Mouse (Mus musculus): ENCODE measurements at regions not wholly inside any gene's neighbourhood (a gene's known extent, or its start where the extent isn't known, plus 50 kb on each side); places are given as distances from the start of the nearest gene placed in this dataset.
A peak's percentile ranks its signal among the peaks of the same experiment; 100 is the strongest.

GRCm38 (mm10) chr6:140348578-140348977, 75.3 kb upstream of the Plekha5 start:
- Histone ChIP-seq H3K27me3 (replicated peaks; ENCODE audit: control insufficient read depth, insufficient read depth, low read length) (no peaks in the 10 kb centered on the region), H3K4me1 (replicated peaks; ENCODE audit: control insufficient read depth, insufficient read depth, low read length) (no peaks in the 10 kb centered on the region), H3K27ac (ENCODE audit: low read depth) (no peak overlapping the region), H3K36me3 (ENCODE audit: control insufficient read depth, insufficient read depth, low read length) (no peaks in the 10 kb centered on the region), H3K9me3 (ENCODE audit: control insufficient read depth, low read length) (no peaks in the 10 kb centered on the region), H3K9ac (ENCODE audit: low read length) (no peak overlapping the region), H3K4me2 (ENCODE audit: low read length) (no peak overlapping the region), H3K4me3 (ENCODE audit: low read depth, low read length) (no peak overlapping the region)
- DNase-seq (ENCODE audit: low spot score): no peak
- WGBS: 92% methylated on average over 16 of the region's 16 CpGs
- no peak for ATAC-seq (replicated peaks; ENCODE audit: low FRiP score, low TSS enrichment, low read depth)

DNA sequence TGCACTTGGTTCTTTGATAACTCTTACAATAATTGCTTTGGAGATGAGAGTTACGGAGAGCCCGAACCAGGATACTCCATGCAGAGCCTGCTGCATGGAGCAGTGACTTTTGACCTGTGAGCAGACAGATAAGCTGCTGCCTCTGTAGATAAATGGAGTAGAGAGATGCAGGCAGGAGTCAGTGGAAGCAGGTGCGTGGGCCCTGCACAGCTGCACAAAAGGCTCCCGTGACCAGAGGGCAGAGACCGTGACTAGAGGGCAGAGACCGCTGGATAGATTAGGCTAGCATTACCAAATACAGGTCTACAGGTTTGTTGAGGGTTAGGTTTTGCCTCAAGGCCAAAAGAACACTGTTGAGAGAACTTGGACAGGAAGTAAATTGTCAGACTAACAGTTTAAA, 76.9 kb upstream of the Plekha5 start:
- H3K9me3 ChIP-seq (ENCODE audit: control insufficient read depth, low read length): no peaks in the 10 kb centered on the region
- WGBS: 77% methylated on average over 6 of the region's 6 CpGs
- H3K9ac ChIP-seq (ENCODE audit: low read length): no peak overlapping the region
- H3K4me2 ChIP-seq (ENCODE audit: low read length): no peak overlapping the region
- no peak overlapping the region for H3K27ac ChIP-seq (ENCODE audit: low read depth)
- H3K36me3 ChIP-seq (ENCODE audit: control insufficient read depth, insufficient read depth, low read length): no peaks in the 10 kb centered on the region
- ATAC-seq (replicated peaks; ENCODE audit: low FRiP score, low TSS enrichment, low read depth) (no peak), DNase-seq (ENCODE audit: low spot score) (no peak)
- H3K4me1 ChIP-seq (replicated peaks; ENCODE audit: control insufficient read depth, insufficient read depth, low read length): no peaks in the 10 kb centered on the region
- H3K4me3 ChIP-seq (ENCODE audit: low read depth, low read length): no peak overlapping the region
- H3K27me3 ChIP-seq (replicated peaks; ENCODE audit: control insufficient read depth, insufficient read depth, low read length): no peaks in the 10 kb centered on the region

- H3K27me3 ChIP-seq (replicated peaks; ENCODE audit: control insufficient read depth, insufficient read depth, low read length): no peaks in the 10 kb centered on the region
- ATAC-seq (replicated peaks; ENCODE audit: low FRiP score, low TSS enrichment, low read depth): no peak
- no peaks in the 10 kb centered on the region for H3K36me3 ChIP-seq (ENCODE audit: control insufficient read depth, insufficient read depth, low read length)
- DNase-seq (ENCODE audit: low spot score): no peak
- no peak overlapping the region for H3K4me2 ChIP-seq (ENCODE audit: low read length)
- H3K27ac ChIP-seq (ENCODE audit: low read depth): no peak overlapping the region
- H3K9me3 ChIP-seq (ENCODE audit: control insufficient read depth, low read length): no peaks in the 10 kb centered on the region
- no peak overlapping the region for H3K4me3 ChIP-seq (ENCODE audit: low read depth, low read length)
- no peak overlapping the region for H3K9ac ChIP-seq (ENCODE audit: low read length)
- 73% methylated on average over 11 of the region's 11 CpGs for WGBS
- H3K4me1 ChIP-seq (replicated peaks; ENCODE audit: control insufficient read depth, insufficient read depth, low read length): no peaks in the 10 kb centered on the region
Observed at GRCm38 (mm10) chr6:140343638-140344037, 80.2 kb upstream of the Plekha5 start.

DNA sequence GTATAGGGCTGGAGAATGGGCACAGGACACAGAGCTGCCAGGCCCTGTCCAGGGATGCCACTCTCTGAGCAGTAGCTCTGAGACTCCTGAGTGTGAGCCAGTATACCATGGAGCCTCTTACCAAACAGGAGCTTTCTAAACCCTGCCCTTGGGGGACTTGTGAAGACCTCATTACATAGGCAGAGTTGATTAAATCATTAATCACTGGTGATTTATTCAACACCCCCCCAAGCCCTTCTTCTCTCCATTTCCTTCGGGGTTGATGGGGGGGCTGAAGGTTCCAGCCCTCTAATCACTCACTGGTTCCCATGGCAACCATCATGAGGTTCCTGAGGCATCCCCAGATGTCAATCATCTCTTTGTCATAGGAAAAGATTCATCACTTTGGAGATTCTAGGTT, 81.0 kb upstream of the Plekha5 start:
- DNase-seq (ENCODE audit: low spot score) (no peak), ATAC-seq (replicated peaks; ENCODE audit: low FRiP score, low TSS enrichment, low read depth) (no peak)
- H3K27ac ChIP-seq (ENCODE audit: low read depth): no peak overlapping the region
- no peaks in the 10 kb centered on the region for H3K9me3 ChIP-seq (ENCODE audit: control insufficient read depth, low read length)
- no peaks in the 10 kb centered on the region for H3K36me3 ChIP-seq (ENCODE audit: control insufficient read depth, insufficient read depth, low read length)
- no peak overlapping the region for H3K9ac ChIP-seq (ENCODE audit: low read length)
- no peaks in the 10 kb centered on the region for H3K27me3 ChIP-seq (replicated peaks; ENCODE audit: control insufficient read depth, insufficient read depth, low read length)
- no peak overlapping the region for H3K4me2 ChIP-seq (ENCODE audit: low read length)
- H3K4me3 ChIP-seq (ENCODE audit: low read depth, low read length): no peak overlapping the region
- peaks cover 4% of the 10 kb centered on the region for H3K4me1 ChIP-seq (replicated peaks; ENCODE audit: control insufficient read depth, insufficient read depth, low read length)
- WGBS: 79% methylated on average over 1 of the region's 1 CpGs

GRCm38 (mm10) chr6:140339731-140340130, 84.1 kb upstream of the Plekha5 start:
- peaks cover 19% of the 10 kb centered on the region for H3K4me1 ChIP-seq (replicated peaks; ENCODE audit: control insufficient read depth, insufficient read depth, low read length)
- H3K27me3 ChIP-seq (replicated peaks; ENCODE audit: control insufficient read depth, insufficient read depth, low read length): no peaks in the 10 kb centered on the region
- WGBS: 79% methylated on average over 13 of the region's 13 CpGs
- no peak overlapping the region for H3K27ac ChIP-seq (ENCODE audit: low read depth)
- ATAC-seq (replicated peaks; ENCODE audit: low FRiP score, low TSS enrichment, low read depth) (no peak), DNase-seq (ENCODE audit: low spot score) (no peak)
- no peak overlapping the region for H3K9ac ChIP-seq (ENCODE audit: low read length)
- no peaks in the 10 kb centered on the region for H3K9me3 ChIP-seq (ENCODE audit: control insufficient read depth, low read length)
- H3K4me3 ChIP-seq (ENCODE audit: low read depth, low read length): no peak overlapping the region
- no peaks in the 10 kb centered on the region for H3K36me3 ChIP-seq (ENCODE audit: control insufficient read depth, insufficient read depth, low read length)
- no peak overlapping the region for H3K4me2 ChIP-seq (ENCODE audit: low read length)

GRCm38 (mm10) chr6:140337897-140338749, 85.7 kb upstream of the Plekha5 start:
- no peak overlapping the region for H3K9ac ChIP-seq (ENCODE audit: low read length)

DNA sequence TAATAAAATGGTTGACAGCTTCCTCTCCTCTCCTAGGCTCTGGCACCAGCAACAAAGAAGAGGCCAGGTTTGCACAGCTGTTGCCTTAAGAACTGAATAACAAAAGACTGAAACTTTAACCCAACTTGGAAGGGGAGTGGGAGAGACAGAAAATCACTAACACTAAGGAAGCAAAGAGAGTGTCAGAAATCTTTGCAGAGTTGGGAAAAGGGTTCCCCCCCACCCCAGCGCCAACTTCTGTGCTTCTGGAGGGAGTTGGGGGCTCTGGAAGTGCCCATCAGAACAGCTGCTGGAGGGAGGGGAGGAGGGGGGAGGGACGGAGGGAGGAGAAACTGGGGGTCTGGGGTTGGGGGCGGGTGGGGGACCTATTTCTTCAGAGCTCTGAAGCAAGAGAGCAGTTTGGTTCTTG, 86.8 kb upstream of the Plekha5 start:
- 16% methylated on average over 3 of the region's 3 CpGs for WGBS
- peak overlapping the region; percentile 37 for H3K4me2 ChIP-seq (ENCODE audit: low read length)
- no peak for ATAC-seq (replicated peaks; ENCODE audit: low FRiP score, low TSS enrichment, low read depth)
- no peak overlapping the region for H3K4me3 ChIP-seq (ENCODE audit: low read depth, low read length)
- no peak for DNase-seq (ENCODE audit: low spot score)
- peaks cover 19% of the 10 kb centered on the region for H3K4me1 ChIP-seq (replicated peaks; ENCODE audit: control insufficient read depth, insufficient read depth, low read length)
- H3K36me3 ChIP-seq (ENCODE audit: control insufficient read depth, insufficient read depth, low read length): no peaks in the 10 kb centered on the region
- no peaks in the 10 kb centered on the region for H3K9me3 ChIP-seq (ENCODE audit: control insufficient read depth, low read length)
- H3K27me3 ChIP-seq (replicated peaks; ENCODE audit: control insufficient read depth, insufficient read depth, low read length): no peaks in the 10 kb centered on the region
- peak overlapping the region; percentile 82 for H3K27ac ChIP-seq (ENCODE audit: low read depth)
- H3K9ac ChIP-seq (ENCODE audit: low read length): no peak overlapping the region

More at GRCm38 (mm10) chr6:140337897-140338749, 85.7 kb upstream of the Plekha5 start:
- H3K27ac ChIP-seq (ENCODE audit: low read depth): peak overlapping the region; percentile 6; the same call in 1 of the 2 replicates
- H3K4me2 ChIP-seq (ENCODE audit: low read length): peak overlapping the region; percentile 37
- no peak overlapping the region for H3K4me3 ChIP-seq (ENCODE audit: low read depth, low read length)
- H3K4me1 ChIP-seq (replicated peaks; ENCODE audit: control insufficient read depth, insufficient read depth, low read length): peaks cover 19% of the 10 kb centered on the region
- no peaks in the 10 kb centered on the region for H3K36me3 ChIP-seq (ENCODE audit: control insufficient read depth, insufficient read depth, low read length)
- ATAC-seq (replicated peaks; ENCODE audit: low FRiP score, low TSS enrichment, low read depth): no peak
- no peaks in the 10 kb centered on the region for H3K27me3 ChIP-seq (replicated peaks; ENCODE audit: control insufficient read depth, insufficient read depth, low read length)
- no peak for DNase-seq (ENCODE audit: low spot score)
- 63% methylated on average over 19 of the region's 19 CpGs for WGBS
- no peaks in the 10 kb centered on the region for H3K9me3 ChIP-seq (ENCODE audit: control insufficient read depth, low read length)

GRCm38 (mm10) chr6:140336414-140336941, 87.4 kb upstream of the Plekha5 start:
- Histone ChIP-seq H3K27ac (ENCODE audit: low read depth) (peak overlapping the region; percentile 82), H3K4me2 (ENCODE audit: low read length) (peak overlapping the region; percentile 37), H3K4me3 (ENCODE audit: low read depth, low read length) (no peak overlapping the region), H3K36me3 (ENCODE audit: control insufficient read depth, insufficient read depth, low read length) (no peaks in the 10 kb centered on the region), H3K9ac (ENCODE audit: low read length) (no peak overlapping the region; the same call in 1 of the 2 replicates), H3K27me3 (replicated peaks; ENCODE audit: control insufficient read depth, insufficient read depth, low read length) (no peaks in the 10 kb centered on the region), H3K4me1 (replicated peaks; ENCODE audit: control insufficient read depth, insufficient read depth, low read length) (peaks cover 19% of the 10 kb centered on the region), H3K9me3 (ENCODE audit: control insufficient read depth, low read length) (no peaks in the 10 kb centered on the region)
- ATAC-seq (replicated peaks; ENCODE audit: low FRiP score, low TSS enrichment, low read depth): 0 out of 2 replicates have a peak, but pooled peaks have one; percentile 41
- WGBS: 5% methylated on average over 13 of the region's 13 CpGs
- DNase-seq (ENCODE audit: low spot score): peak; percentile 58

DNA sequence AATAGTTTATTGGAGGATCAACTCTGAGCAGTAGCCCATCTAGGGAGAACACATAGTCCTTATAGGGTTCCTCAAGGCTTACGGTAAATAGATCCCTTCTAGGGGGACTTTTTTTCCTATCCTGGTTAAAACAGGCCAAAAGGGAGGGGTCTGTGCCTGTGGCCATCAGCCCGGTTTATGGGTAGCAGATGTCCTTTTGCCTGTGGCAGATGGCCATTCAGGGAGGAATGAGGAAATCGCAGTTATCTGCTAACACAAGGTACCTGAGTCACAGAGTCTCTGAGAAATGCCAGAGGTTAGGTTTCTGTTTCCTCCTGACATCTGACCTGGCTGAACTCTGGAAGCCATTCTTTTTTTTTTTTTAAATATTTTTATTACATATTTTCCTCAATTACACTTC, 90.5 kb upstream of the Plekha5 start:
- H3K4me3 ChIP-seq (ENCODE audit: low read depth, low read length): no peak overlapping the region
- WGBS: 58% methylated on average over 3 of the region's 3 CpGs
- no peaks in the 10 kb centered on the region for H3K9me3 ChIP-seq (ENCODE audit: control insufficient read depth, low read length)
- no peaks in the 10 kb centered on the region for H3K27me3 ChIP-seq (replicated peaks; ENCODE audit: control insufficient read depth, insufficient read depth, low read length)
- peaks cover 19% of the 10 kb centered on the region for H3K4me1 ChIP-seq (replicated peaks; ENCODE audit: control insufficient read depth, insufficient read depth, low read length)
- H3K9ac ChIP-seq (ENCODE audit: low read length): no peak overlapping the region
- H3K27ac ChIP-seq (ENCODE audit: low read depth): no peak overlapping the region
- H3K36me3 ChIP-seq (ENCODE audit: control insufficient read depth, insufficient read depth, low read length): no peaks in the 10 kb centered on the region
- no peak for ATAC-seq (replicated peaks; ENCODE audit: low FRiP score, low TSS enrichment, low read depth)
- no peak for DNase-seq (ENCODE audit: low spot score)
- H3K4me2 ChIP-seq (ENCODE audit: low read length): no peak overlapping the region
